Mouse (Mus musculus): ENCODE data around the gene Dock11.

DNA sequence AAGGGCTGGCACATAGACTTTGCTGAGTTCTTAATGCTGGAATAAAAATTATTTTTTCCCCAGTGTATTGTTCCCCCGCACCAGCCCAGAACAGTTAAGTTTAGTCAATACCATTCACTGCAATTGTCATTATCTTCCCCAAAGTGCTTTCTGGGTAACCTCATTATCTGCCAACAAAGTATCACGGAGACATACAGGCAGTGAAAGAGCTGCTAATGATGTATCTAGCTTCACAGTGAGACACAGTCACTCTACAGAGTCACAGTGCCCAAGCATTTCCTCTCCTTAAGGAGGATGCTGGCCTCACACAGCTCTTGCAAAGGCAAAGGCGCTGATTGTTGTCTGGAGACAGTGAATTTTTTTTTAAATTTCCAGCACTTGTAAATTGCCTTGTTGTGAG lies 63.3 kb downstream of the Dock11 start:
- TF ChIP-seq CTCF (IDR thresholded peaks at IDR 0.05; ENCODE audit: control insufficient read depth, insufficient read depth, insufficient replicate concordance, low read depth, low read length) (no peak), POLR2A (IDR thresholded peaks at IDR 0.05; ENCODE audit: control insufficient read depth, low read depth, low read length) (no peak)
